Mouse (Mus musculus) MEL (cell line): ENCODE results near the gene Tle4. TPM values are rescaled to one million over a fixed set of nuclear protein-coding genes. Genes with fewer than 3 reads are reported as not detected.

Experiments
- DNase-seq: peaks from one replicate; pipeline ENCODE4 v3.0.0; 2011; ENCODE audit warnings: low read depth, low spot score
- H3K27ac ChIP-seq: 2 replicates; pipeline ENCODE4 v1.5.1; 2012; ENCODE audit warnings: low read depth, mild to moderate bottlenecking, control low read depth, low read length, moderate library complexity; ENCODE audit not compliant: control insufficient read depth
- H3K27me3 ChIP-seq, 2 experiments: fragments of 150-350 bp in 1 of 2; sonication (generic) in 1 of 2; 2 replicates each; pipeline ENCODE4 v1.6.1; 2012; ENCODE audit warnings: low read length in 2 of 2, mild to moderate bottlenecking in 2 of 2, improper control_type of control experiment in 1 of 2, moderate library complexity in 1 of 2; ENCODE audit not compliant: insufficient read depth in 2 of 2, control insufficient read depth in 1 of 2
- H3K36me3 ChIP-seq, 2 experiments: 2 replicates each; pipeline ENCODE4 v1.6.1; 2012 to 2014; ENCODE audit warnings: low read length in 2 of 2, improper control_type of control experiment in 1 of 2, inconsistent platforms in 1 of 2, mild to moderate bottlenecking in 1 of 2; ENCODE audit not compliant: insufficient read depth in 2 of 2, control insufficient read depth in 1 of 2
- H3K4me1 ChIP-seq, 2 experiments: fragments of 150-350 bp in 1 of 2; sonication (generic) in 1 of 2; 2 replicates each; pipeline ENCODE4 v1.6.1; 2012; ENCODE audit warnings: low read length in 2 of 2, improper control_type of control experiment in 1 of 2, mild to moderate bottlenecking in 1 of 2; ENCODE audit not compliant: insufficient read depth in 2 of 2, control insufficient read depth in 1 of 2
- H3K4me3 ChIP-seq, 2 experiments: fragments of 150-350 bp in 1 of 2; sonication (generic) in 1 of 2; 2 replicates each; pipeline ENCODE4 v1.5.1; 2012; ENCODE audit warnings: low read depth in 2 of 2, low read length in 2 of 2, mild to moderate bottlenecking in 2 of 2, moderate library complexity in 2 of 2, control low read depth in 1 of 2, improper control_type of control experiment in 1 of 2; ENCODE audit not compliant: control insufficient read depth in 1 of 2, insufficient read depth in 1 of 2
- H3K79me2 ChIP-seq: 2 replicates; pipeline ENCODE4 v1.6.1; 2012; ENCODE audit warnings: mild to moderate bottlenecking, low read length, moderate library complexity; ENCODE audit not compliant: control insufficient read depth, poor library complexity, insufficient read depth
- H3K9ac ChIP-seq: 2 replicates; pipeline ENCODE4 v1.6.1; 2012; ENCODE audit warnings: low read depth, mild to moderate bottlenecking, control low read depth, low read length, moderate library complexity; ENCODE audit not compliant: control insufficient read depth, poor library complexity, severe bottlenecking
- H3K9me3 ChIP-seq: fragments of 150-350 bp; sonication (generic); replicated peaks from 2 replicates; pipeline ENCODE4 v1.6.1; 2012; ENCODE audit warnings: mild to moderate bottlenecking, low read length, improper control_type of control experiment, moderate library complexity; ENCODE audit not compliant: insufficient read depth
- CHD1 ChIP-seq: IDR thresholded peaks from 2 replicates; pipeline ENCODE4 v1.6.1; 2012; ENCODE audit warnings: low read depth, mild to moderate bottlenecking, inconsistent platforms, low read length, improper control_type of control experiment
- CTCF ChIP-seq, 3 experiments: IDR thresholded peaks in 2 of 3; conservative IDR thresholded peaks in 1 of 3; 2 replicates each; pipeline ENCODE4 v1.5.1; 2011 to 2012; ENCODE audit warnings: low read length in 3 of 3, low read depth in 2 of 3, mild to moderate bottlenecking in 2 of 3, improper control_type of control experiment in 1 of 3, inconsistent platforms in 1 of 3, mixed read lengths in 1 of 3, moderate library complexity in 1 of 3; ENCODE audit not compliant: control insufficient read depth in 1 of 3, insufficient read depth in 1 of 3, poor library complexity in 1 of 3, severe bottlenecking in 1 of 3
- ELF1 ChIP-seq: IDR thresholded peaks from 2 replicates; pipeline ENCODE4 v1.6.1; 2014; ENCODE audit warnings: low read depth, mild to moderate bottlenecking, inconsistent platforms, low read length, improper control_type of control experiment, moderate library complexity
- GATA1 ChIP-seq: IDR thresholded peaks from 2 replicates; pipeline ENCODE4 v1.6.1; 2011; ENCODE audit warnings: low read depth, low read length, improper control_type of control experiment
- KAT2A ChIP-seq: conservative IDR thresholded peaks from 2 replicates; pipeline ENCODE4 v1.6.1; 2012; ENCODE audit warnings: low read depth, low read length, improper control_type of control experiment, inconsistent platforms
- MAFK ChIP-seq: IDR thresholded peaks from 2 replicates; pipeline ENCODE4 v1.6.1; 2011; ENCODE audit warnings: low read depth, mild to moderate bottlenecking, low read length, improper control_type of control experiment, borderline replicate concordance
- MYC ChIP-seq: IDR thresholded peaks from 2 replicates; pipeline ENCODE4 v1.6.1; 2011; ENCODE audit warnings: low read depth, mild to moderate bottlenecking, low read length, improper control_type of control experiment, moderate library complexity
- NRF1 ChIP-seq: IDR thresholded peaks from 2 replicates; pipeline ENCODE4 v1.6.1; 2014; ENCODE audit warnings: low read depth, mild to moderate bottlenecking, inconsistent platforms, low read length, improper control_type of control experiment, moderate library complexity; ENCODE audit not compliant: poor library complexity, insufficient read depth, severe bottlenecking
- RCOR1 ChIP-seq: IDR thresholded peaks from 2 replicates; pipeline ENCODE4 v1.6.1; 2012; ENCODE audit warnings: low read depth, mild to moderate bottlenecking, inconsistent platforms, low read length, improper control_type of control experiment
- SMC3 ChIP-seq: IDR thresholded peaks from 2 replicates; pipeline ENCODE4 v1.6.1; 2011; ENCODE audit warnings: low read depth, low read length, improper control_type of control experiment
- UBTF ChIP-seq: IDR thresholded peaks from 2 replicates; pipeline ENCODE4 v1.6.1; 2012; ENCODE audit warnings: low read depth, mild to moderate bottlenecking, inconsistent platforms, low read length, improper control_type of control experiment, moderate library complexity, borderline replicate concordance; ENCODE audit not compliant: insufficient read depth
- ZMIZ1 ChIP-seq: IDR thresholded peaks from 2 replicates; pipeline ENCODE4 v1.6.1; 2012; ENCODE audit warnings: low read depth, mild to moderate bottlenecking, inconsistent platforms, low read length, improper control_type of control experiment, moderate library complexity
- polyA plus RNA-seq, 2 experiments: library from polyadenylated mRNA; stranded (reverse) in 1 of 2; unstranded in 1 of 2; fragments of >175 nt in 1 of 2; fragments of >200 nt in 1 of 2; gene quantifications; 2 replicates each; pipeline versions ENCODE4 v1.2.1 to v1.2.4; 2012; ENCODE audit warnings: low replicate concordance in 2 of 2, low read depth in 1 of 2; ENCODE audit not compliant: insufficient read length in 2 of 2, insufficient read depth in 1 of 2, missing spikeins in 1 of 2
- total RNA-seq: library from RNA; depleted of rRNA; stranded (reverse); fragments of 300-350 nt; gene quantifications from 2 replicates; pipeline ENCODE4 v1.2.3, GENCODE M21; 2012

Gene Tle4
- total and polyA plus RNA-seq, 3 experiments = 6.0 to 42.5 (median 14.0) TPM

DNA sequence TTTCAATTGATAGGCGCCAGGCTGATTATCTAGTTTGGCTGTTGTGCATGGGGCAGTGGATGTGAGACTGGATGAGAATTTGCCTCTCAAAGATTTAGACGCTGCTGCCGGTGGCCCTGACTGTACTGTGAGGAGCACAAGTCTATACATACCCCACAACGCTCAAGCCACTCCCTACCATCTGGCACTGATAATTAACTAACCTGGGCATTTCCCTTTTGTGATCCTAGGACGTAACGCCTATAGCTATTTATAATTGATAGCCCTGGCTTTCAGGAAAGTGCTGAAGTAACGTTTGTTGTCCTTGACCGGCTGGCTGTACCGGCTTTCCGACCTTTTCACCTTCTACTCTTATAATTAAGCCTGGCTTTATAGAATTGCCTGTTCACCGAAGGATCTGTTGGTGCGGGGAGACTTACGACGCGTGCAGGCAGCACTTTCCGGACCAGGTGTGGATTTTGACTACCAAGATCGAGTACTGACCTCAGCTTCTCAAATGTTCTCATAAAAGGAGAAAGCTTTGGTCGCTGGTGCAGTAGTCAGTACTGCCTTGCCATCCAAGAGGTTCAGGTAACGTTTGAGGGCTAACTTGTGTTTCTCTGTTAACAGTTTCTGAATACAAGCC, 171.5 kb downstream of the Tle4 start:
- Histone ChIP-seq H3K36me3 (no peaks in the 10 kb centered on the region), H3K9me3 (no peaks in the 10 kb centered on the region), H3K79me2 (no peaks in the 10 kb centered on the region), H3K9ac (no peak overlapping the region), H3K27ac (no peak overlapping the region), H3K4me1 (no peaks in the 10 kb centered on the region), H3K27me3 (no peaks in the 10 kb centered on the region), H3K4me3 (no peak overlapping the region)
- no peak for TF ChIP-seq GATA1
- no peak for TF ChIP-seq NRF1
- no peak for TF ChIP-seq MAFK
- TF ChIP-seq ELF1 = no peak
- TF ChIP-seq RCOR1 = no peak
- TF ChIP-seq ZMIZ1 = no peak
- TF ChIP-seq KAT2A = no peak
- DNase-seq = no peak

DNA sequence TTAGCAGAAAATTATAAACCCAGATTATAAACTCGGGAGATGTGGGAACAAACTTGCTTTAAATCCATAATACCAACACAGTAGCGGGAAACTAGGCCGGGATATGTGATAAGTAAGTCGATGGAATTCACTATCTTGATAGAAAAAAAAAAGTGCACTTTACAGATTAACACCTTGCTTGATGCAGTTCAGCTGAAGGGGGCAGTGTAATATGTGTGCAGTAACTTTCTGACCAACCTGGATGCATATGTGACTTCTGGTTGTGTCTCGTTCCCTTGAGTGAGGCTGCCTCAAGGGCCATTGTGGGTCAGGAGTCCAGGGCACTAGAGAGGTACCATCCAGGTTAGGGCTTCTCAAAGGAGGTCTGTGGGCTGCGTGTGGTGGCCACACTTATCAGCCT, 172.7 kb downstream of the Tle4 start:
- H3K9ac ChIP-seq = no peak overlapping the region
- no peak overlapping the region for H3K27ac ChIP-seq
- TF ChIP-seq SMC3 (no peak), CTCF (IDR thresholded peaks at IDR 0.05 in 2 of 3, conservative IDR thresholded peaks at IDR 0.05 in 1 of 3; ENCODE audit: control insufficient read depth in 1 of 3, insufficient read depth in 1 of 3, low read depth in 2 of 3, low read length in 3 of 3, poor library complexity in 1 of 3, severe bottlenecking in 1 of 3) (no peak), MAFK (no peak), MYC (no peak), UBTF (no peak), CHD1 (no peak)
- H3K9me3 ChIP-seq = no peaks in the 10 kb centered on the region
- DNase-seq = no peak
- no peaks in the 10 kb centered on the region for H3K36me3 ChIP-seq
- H3K79me2 ChIP-seq = no peaks in the 10 kb centered on the region
- no peak overlapping the region for H3K4me3 ChIP-seq
- H3K4me1 ChIP-seq = no peaks in the 10 kb centered on the region
- no peaks in the 10 kb centered on the region for H3K27me3 ChIP-seq
